Mouse (Mus musculus) T-helper 1 cell (primary cell): ENCODE measurements around the gene Polr1b.

ENCODE experiments used
- in situ Hi-C: fragments of 300-600 bp; cut with MboI, MseI; formaldehyde crosslinking; loops from one replicate; pipeline ENCODE4 v1.15.1; 2025; ENCODE audit warnings: high pct_unique_total_duplicates

The Polr1b gene

DNA sequence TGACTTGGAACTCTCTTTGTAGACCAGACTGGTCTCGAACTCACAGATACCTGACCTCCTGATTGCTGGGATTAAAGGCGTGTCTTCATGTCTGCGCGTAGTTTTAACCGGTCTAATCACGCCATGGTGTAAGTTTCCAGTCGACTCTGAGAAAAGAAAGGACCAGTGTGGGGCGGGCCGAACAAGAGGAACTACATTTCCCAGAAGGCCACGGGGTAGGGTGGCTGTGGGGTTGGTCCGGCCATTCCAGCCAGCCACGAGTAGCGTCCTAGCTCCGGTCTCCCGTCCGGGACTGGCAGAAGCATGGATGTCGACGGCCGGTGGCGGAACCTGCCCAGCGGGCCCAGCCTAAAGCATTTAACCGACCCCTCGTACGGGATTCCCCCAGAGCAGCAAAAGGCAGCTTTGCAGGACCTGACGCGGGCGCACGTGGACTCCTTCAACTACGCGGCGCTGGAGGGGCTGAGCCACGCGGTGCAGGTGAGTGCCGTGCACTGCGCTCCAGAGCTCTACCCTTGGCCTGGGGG lies at the start of gene Polr1b:
TSS of gene Polr1b (plus strand) at position 212 of the 527 bp plus-strand sequence.
- in situ Hi-C loops, result loop anchor here (10.0 kb wide), 1 partner anchor 1846 kb away; no protein-coding TSS in a partner anchor

GRCm38 (mm10) chr2:129052451-129052983 lies 48.3 kb upstream of the Polr1b start:
- in situ Hi-C loops, result no loop called here

- in situ Hi-C loops, result loop anchor here (5.0 kb wide), 1 partner anchor 108 kb away; no protein-coding TSS in a partner anchor
These were observed 45.1 kb upstream of the Polr1b start for GRCm38 (mm10) chr2:129055741-129056140.

GRCm38 (mm10) chr2:129056597-129056996 lies 44.2 kb upstream of the Polr1b start:
- in situ Hi-C loops, result loop anchor here (5.0 kb wide), 1 partner anchor 109 kb away; no protein-coding TSS in a partner anchor

DNA sequence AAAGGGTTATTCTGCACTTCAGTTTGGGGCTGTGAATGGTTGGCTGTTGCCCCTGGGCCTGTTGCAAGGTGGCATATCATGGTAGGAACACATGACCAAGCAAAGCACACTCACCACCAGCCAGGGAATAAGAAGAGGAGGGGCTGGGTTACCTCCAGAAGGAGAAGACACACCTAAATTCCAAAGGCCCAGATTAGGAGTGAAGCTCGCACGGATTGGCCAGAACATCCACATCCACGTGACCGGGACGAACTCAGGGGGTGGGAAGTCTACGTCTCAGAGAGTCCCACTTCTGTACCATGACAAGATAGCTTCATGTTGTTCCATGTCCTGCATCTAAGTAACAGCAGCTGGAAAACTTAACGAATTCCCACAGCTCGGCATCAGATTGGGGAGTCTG lies 43.5 kb upstream of the Polr1b start:
- in situ Hi-C loops, result loop anchor here (5.0 kb wide), 1 partner anchor 110 kb away; no protein-coding TSS in a partner anchor

GRCm38 (mm10) chr2:129057920-129058361 lies 42.9 kb upstream of the Polr1b start:
- in situ Hi-C loops, result loop anchor here (5.0 kb wide), 1 partner anchor 111 kb away; no protein-coding TSS in a partner anchor

- in situ Hi-C loops, result no loop called here
These were observed 39.2 kb upstream of the Polr1b start for GRCm38 (mm10) chr2:129061456-129062059.

DNA sequence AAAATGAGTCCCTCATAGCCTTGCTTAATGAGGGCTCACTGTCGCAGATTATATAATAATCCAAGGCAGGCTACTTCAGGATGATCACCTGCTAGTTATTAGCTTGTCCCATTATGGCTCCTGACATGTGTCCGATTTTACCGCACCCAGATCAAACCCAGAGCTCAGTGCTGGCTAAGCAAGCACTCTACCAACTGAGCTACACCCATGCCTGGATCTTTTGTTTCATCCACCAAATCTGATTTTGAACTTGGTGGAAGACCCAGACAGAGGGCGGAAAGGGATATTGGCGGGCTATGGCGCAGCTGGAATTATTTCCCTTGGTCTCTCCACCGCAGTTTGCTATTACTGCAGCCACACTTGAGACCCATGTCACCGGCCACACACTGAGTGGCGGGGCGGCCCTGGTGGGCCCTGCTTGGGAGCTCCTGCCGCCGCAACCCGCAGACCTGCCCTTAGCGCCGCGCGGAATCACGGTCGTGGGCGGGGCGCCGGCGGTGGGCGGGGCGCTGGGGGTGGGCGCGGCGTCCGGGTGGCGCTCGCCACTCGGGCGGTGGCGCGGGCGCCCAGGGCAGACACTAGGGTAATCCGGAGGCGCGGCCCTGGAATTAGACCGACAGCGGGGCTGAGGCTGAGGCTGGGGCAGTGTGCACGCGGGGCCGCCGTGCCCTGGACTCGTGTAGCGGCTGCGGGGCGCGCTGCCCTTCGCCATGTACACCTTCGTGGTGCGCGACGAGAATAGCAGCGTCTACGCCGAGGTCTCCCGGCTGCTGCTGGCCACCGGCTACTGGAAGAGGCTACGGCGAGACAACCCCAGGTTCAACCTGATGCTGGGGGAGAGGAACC lies 35.1 kb upstream of the Polr1b start, which contains the start of gene Ttl:
TSS of gene Ttl (plus strand) at position 506 of the 846 bp plus-strand sequence.
- in situ Hi-C loops, result no loop called here

DNA sequence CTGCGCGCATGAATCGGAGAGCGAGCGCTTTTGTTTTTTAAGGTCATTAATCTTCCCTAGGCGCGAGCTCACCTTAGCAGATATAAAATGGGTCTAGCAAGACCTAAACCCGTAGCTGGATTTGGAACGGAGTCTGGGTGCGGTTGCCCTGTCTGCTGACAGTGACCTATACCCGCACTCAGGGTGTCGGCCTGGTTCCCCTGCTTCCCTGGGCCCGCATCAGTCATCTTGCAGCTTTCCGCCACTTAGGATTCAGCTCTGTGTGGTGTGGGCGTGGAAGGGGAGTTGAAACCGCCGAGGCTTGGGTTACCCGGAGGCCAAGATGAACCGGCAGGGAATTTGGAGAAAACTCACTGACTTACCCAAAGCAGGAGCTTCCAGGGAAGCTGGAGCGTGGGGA lies 34.5 kb upstream of the Polr1b start:
- in situ Hi-C loops, result no loop called here

- in situ Hi-C loops, result no loop called here
These were observed 30.5 kb upstream of the Polr1b start for GRCm38 (mm10) chr2:129070296-129070695.

- in situ Hi-C loops, result no loop called here
These were observed 22.5 kb upstream of the Polr1b start for GRCm38 (mm10) chr2:129078313-129078712.

DNA sequence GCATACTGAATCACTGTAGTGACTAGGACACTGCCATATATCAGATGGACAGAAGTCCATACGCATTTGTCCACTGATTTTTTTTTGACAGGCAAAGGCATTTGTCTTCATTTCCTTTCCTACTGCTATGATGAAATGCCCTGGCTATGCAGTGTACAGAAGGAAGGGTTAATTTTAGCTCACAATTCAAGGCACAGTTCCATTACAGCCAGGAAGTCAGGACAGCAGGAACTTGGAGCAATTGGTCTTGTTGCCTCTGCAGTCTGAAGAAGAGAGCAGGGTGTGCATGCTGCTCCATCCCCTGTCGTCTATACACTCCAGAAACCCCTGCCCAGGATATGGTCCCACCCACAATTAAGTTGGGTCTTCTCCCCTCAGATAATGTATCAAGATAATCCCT lies 21.6 kb upstream of the Polr1b start:
- in situ Hi-C loops, result no loop called here

GRCm38 (mm10) chr2:129081097-129081496 lies 19.7 kb upstream of the Polr1b start:
- in situ Hi-C loops, result no loop called here

- in situ Hi-C loops, result no loop called here
These were observed 17.3 kb upstream of the Polr1b start for GRCm38 (mm10) chr2:129083514-129083913.

DNA sequence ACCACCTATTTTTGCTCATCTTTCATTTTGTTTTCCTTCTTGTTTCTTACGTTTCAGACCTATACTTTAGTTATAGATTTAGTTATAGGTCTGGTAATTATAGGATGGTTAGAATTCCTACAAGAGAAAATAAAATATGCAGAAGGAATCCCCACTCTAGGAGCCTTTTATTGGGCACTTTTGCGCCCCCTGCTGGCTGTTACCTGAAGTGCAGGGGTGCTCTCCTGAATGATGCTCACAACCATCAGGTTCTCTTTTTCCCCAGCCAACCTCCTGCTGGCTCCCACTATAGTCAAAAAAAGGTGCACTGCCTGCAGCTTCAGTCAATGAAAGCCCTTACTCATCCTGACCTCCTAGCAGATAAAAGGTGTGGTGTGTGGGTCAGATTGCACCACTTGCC lies 15.8 kb upstream of the Polr1b start:
- in situ Hi-C loops, result no loop called here

DNA sequence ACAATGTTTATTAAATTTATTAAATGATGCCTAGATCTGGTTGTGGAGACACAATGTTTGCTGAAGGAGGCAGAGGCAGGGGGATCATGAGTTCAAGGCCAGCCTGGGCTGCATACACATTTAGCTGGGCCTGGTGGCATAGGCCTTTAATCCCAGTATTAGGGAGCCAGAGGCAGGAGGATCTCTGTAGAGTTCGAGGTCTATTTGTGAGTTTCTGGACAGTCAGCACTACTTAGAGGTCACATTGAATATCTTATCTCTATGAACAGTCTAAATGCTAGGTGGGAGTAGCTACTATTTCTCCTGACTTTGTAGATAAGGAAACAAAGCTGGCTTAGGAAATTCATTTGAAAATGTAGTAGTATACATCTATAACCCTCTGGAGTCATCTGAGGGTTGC lies 13.3 kb upstream of the Polr1b start:
- in situ Hi-C loops, result no loop called here

DNA sequence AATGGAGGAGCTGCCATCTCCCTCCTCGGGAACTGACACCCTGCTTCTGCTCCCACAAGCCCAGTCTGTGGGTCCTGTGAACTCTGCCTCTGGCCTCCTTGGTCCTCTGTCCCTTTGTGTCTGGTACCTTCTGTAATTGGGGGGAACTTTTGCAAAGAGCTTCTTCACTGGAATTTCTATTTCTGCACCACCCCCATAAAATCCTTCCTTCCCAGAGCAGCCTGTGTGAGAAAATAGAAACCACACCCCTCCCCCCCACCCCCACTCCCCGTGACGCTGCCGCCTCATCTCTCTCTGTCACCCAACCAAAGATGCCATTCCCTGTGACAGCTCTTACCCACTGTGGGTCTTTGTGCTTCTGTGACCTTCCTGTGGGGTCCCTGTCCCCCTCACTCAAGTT lies 10.4 kb upstream of the Polr1b start:
- in situ Hi-C loops, result no loop called here

DNA sequence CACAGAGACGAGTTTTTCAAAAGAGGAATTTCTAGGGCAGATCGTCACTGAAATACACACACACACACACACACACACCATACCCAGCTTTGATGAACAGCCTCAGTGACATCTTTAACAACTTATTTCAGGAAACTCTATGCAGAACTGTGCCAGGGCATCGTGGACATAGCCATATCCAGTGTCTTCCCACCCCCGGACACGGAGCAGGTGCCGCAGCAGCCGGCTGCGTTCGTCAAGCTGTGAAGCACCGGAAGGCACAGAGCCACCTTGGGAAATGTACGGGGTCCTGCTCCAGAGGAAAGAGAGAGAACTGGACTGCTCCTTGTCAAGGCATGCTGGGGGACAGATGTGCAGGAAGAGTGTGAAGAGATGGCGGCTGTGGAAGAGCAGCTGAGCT lies 8.0 kb upstream of the Polr1b start:
- in situ Hi-C loops, result no loop called here

- in situ Hi-C loops, result no loop called here
These were observed 6.7 kb upstream of the Polr1b start for GRCm38 (mm10) chr2:129093926-129094724.

- in situ Hi-C loops, result loop anchor here (10.0 kb wide), 1 partner anchor 438 kb away; no protein-coding TSS in a partner anchor
These were observed 12.1 kb downstream of the Polr1b start for GRCm38 (mm10) chr2:129112924-129113323.
